Mouse (Mus musculus) induced T-regulatory cell, adult 2 months (primary cell): ENCODE results near the gene Ephb1.

Source experiments
- DNase-seq: peaks from one replicate; pipeline ENCODE4 v3.0.0-alpha.2; 2012; ENCODE audit warnings: low read depth

The Ephb1 gene

DNA sequence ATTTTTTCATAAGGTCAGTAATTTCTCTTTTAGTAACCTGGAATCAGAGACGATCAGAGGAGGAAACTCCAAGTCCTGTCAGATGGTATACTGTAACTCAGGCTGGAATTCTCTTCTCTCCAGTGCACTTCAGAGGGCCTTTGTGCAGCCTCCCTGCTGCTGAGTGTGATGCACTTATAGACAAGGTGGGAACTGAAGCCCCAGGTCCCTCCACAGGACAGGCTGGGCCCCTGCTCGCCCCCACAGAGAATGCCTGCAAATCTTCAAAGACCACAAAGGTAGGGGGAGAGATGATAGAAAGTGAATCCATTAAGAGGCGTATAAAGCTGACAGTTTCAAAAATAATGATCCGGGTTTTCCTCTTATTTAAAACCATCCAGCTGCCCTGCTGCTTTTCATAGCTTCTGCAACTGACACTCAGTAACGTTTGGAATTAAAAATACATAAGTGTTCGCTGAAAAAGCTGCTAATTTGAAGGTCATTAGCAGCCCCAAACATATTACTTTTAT is 446.7 kb downstream of the Ephb1 start:
- DNase-seq = no peak

GRCm38 (mm10) chr9:101903406-101903805 is 451.1 kb downstream of the Ephb1 start:
- DNase-seq = no peak

DNA sequence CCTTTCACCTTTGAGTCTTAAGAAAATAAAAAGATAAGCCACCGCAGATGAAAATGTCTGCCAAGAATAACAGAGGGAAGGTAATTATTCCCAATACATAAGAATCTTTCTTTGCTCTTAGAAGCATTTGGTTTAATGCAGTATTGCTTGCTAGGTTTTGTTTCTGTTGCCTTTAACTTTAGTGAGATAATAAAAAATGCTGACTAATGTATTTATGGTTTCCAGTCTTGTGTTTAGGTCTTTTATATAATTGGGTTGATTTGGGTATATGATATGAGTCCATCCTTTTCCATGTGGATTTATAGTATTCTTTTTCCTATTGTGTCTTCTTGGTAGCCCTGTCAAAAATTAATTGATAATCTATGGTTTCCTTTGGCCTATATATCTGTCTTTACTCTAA is 456.6 kb downstream of the Ephb1 start:
- DNase-seq = no peak

DNA sequence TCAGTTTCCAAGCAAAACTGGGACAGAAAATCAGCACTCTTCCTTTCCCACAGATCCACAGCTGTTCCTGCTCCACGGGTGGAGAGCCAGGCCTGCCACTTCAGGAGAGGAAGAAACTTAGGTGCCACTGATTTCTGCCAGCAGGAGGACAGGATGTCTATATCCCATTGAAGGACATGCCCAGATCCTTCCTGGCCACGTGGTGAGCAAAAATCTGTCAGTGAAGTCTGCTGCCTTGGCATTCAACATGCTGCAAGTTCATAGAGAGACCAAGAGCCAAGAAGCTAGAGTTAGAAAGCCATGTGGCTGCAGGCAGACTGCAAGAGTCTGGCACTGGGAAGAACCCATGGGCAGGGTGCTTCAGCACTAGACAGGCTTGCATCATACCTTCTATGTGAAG is 471.2 kb downstream of the Ephb1 start:
- no peak for DNase-seq

- DNase-seq = no peak
These were observed 477.1 kb downstream of the Ephb1 start for GRCm38 (mm10) chr9:101877109-101877987.

GRCm38 (mm10) chr9:101875306-101875705 is 479.2 kb downstream of the Ephb1 start:
- DNase-seq = no peak
